Mouse (Mus musculus) stomach, embryonic 15.5 days (tissue): Measurements from ENCODE around the gene Bcl6. TPM values are rescaled to one million over a fixed set of nuclear protein-coding genes. Genes with fewer than 3 reads are reported as not detected.

Experiments
- ATAC-seq: fragments of 200-750 bp; cut with Nextera tagmentation; 2 replicates; pipeline ENCODE4 v1.8.0; 2017; ENCODE audit warnings: low read depth, moderate number of reproducible peaks, moderate TSS enrichment; ENCODE audit not compliant: insufficient read depth, low FRiP score
- H3K27ac ChIP-seq: fragments of 300-500 bp; sonication (generic); 2 replicates; pipeline ENCODE4 v1.5.1; 2015; ENCODE audit warnings: mild to moderate bottlenecking, inconsistent platforms
- H3K27me3 ChIP-seq: fragments of 300-500 bp; sonication (generic); replicated peaks from 2 replicates; pipeline ENCODE4 v1.6.1; 2015; ENCODE audit warnings: inconsistent platforms
- H3K36me3 ChIP-seq: fragments of 300-500 bp; sonication (generic); 2 replicates; pipeline ENCODE4 v1.6.1; 2015; ENCODE audit warnings: inconsistent platforms
- H3K4me1 ChIP-seq: fragments of 300-500 bp; sonication (generic); 2 replicates; pipeline ENCODE4 v1.6.1; 2015; ENCODE audit warnings: inconsistent platforms
- H3K4me2 ChIP-seq: fragments of 300-500 bp; sonication (generic); 2 replicates; pipeline ENCODE4 v1.6.1; 2015; ENCODE audit warnings: mild to moderate bottlenecking, inconsistent platforms
- H3K4me3 ChIP-seq: fragments of 300-500 bp; sonication (generic); replicated peaks from 2 replicates; pipeline ENCODE4 v1.5.1; 2015; ENCODE audit warnings: inconsistent platforms
- H3K9ac ChIP-seq: fragments of 300-500 bp; sonication (generic); 2 replicates; pipeline ENCODE4 v1.6.1; 2015; ENCODE audit warnings: inconsistent platforms
- H3K9me3 ChIP-seq: fragments of 300-500 bp; sonication (generic); 2 replicates; pipeline ENCODE4 v1.6.1; 2016; ENCODE audit warnings: inconsistent platforms
- WGBS: fragments of 180-500 bp; shearing (Covaris S2); methylation state at CpG from one replicate; pipeline ENCODE4 v1.1.7; 2015; 5-methylcytosine and 5-hydroxymethylcytosine counted together
- polyA plus RNA-seq: library from polyadenylated mRNA; unstranded; fragments of >200 nt; fragmentation: Nextera tagmentation; extraction: Ambion mirVana; gene quantifications from 2 replicates; pipeline ENCODE4 v1.2.1, GENCODE M21; 2015

Gene Bcl6
- polyA plus RNA-seq, 1 experiment from 2014 or later = 1.3 TPM

DNA sequence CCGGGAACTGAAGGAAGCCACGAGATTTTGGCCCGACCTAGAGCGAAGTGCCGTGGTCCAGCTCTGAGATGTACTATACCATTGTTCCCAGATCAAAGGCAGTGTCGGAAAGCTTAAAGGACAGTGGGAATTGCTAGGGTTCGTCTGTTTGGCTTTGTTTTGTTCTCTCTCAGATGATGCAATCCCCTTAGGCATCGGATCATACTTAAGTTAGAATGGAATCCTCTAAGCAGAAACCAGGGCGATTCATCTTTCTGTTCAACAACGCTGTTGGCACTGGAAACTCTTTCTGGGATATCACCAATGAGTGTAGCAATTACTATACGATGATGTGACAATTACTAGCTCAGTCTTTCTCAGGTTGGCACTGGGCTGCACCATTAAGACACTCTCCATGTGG is 56.4 kb downstream of the Bcl6 start, which contains the start of gene Rtp2:
Gene Rtp2 (minus strand): TSS at position 101 of the 400 bp plus-strand sequence.
- no peak for ATAC-seq
- no peak within 1 kb of the TSS for H3K27ac ChIP-seq
- no peak within 1 kb of the TSS for H3K4me2 ChIP-seq
- no peak within 1 kb of the TSS for H3K9ac ChIP-seq
- no peaks in the 10 kb centered on the region for H3K4me1 ChIP-seq
- H3K4me3 ChIP-seq = no peak within 1 kb of the TSS
- no peaks in the 10 kb centered on the region for H3K9me3 ChIP-seq
- H3K27me3 ChIP-seq = no peaks in the 10 kb centered on the region
- WGBS = 84% methylated on average over 11 of the region's 11 CpGs
- no peaks in the 10 kb centered on the region for H3K36me3 ChIP-seq

DNA sequence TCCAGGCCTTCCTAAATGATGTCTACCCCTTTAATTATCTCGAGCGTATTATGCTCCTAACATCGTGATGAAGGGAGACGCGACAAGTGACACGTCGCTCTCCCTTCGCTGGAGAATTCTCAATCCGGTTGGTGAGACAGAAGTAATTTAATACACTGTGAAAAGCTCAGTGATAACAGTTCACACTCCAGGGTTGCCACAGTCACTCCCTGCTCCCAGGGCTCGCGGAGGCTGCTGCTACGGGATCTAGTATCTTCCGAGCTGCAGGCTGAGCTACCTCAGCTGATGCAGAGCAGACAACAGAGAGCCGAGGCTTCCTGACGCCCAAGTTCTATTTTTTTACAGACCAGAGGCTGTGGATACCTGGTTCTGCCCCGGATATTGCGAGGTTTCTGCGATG is 57.4 kb downstream of the Bcl6 start:
- WGBS = 72% methylated on average over 18 of the region's 18 CpGs
- no peaks in the 10 kb centered on the region for H3K36me3 ChIP-seq
- ATAC-seq = no peak
- no peaks in the 10 kb centered on the region for H3K9me3 ChIP-seq
- no peaks in the 10 kb centered on the region for H3K27me3 ChIP-seq
- H3K9ac ChIP-seq = no peak overlapping the region
- H3K4me1 ChIP-seq = no peaks in the 10 kb centered on the region
- H3K27ac ChIP-seq = no peak overlapping the region
- no peak overlapping the region for H3K4me2 ChIP-seq
- no peak overlapping the region for H3K4me3 ChIP-seq

DNA sequence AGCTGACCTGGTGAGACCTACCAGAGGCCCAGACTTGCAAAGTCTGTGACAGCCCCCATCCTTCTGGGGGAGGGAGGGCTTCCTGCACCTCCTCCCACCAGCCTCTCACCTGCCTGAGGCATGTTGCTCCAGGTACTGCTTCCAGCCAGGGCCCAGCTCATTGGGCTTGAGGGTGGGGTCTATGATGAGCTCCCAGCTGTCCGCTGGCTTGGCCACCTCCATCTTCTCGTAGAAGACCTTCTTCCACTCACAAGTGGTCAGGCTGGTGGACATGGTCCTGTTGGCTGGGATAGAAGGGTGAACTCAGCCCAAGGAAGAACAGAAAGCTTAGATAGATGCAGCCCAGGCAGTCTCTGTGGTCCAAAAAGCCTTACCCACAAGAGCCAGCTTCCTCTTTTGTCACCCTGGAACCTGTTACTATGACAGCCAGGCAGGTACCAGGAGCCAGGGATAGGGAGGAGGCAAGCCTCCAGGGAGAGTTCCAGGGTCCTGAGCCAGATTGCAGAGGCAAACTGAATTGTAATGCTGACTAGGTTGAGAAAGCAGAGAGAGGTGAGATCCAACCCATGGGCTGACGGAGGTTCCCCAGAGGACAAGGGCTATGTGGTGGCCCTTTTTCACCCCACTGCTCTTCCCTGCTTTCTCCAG is 58.1 kb downstream of the Bcl6 start:
- H3K36me3 ChIP-seq = no peaks in the 10 kb centered on the region
- H3K4me3 ChIP-seq = no peak overlapping the region
- H3K9ac ChIP-seq = no peak overlapping the region
- H3K27me3 ChIP-seq = no peaks in the 10 kb centered on the region
- no peaks in the 10 kb centered on the region for H3K9me3 ChIP-seq
- 83% methylated on average over 3 of the region's 3 CpGs for WGBS
- H3K27ac ChIP-seq = no peak overlapping the region
- H3K4me1 ChIP-seq = no peaks in the 10 kb centered on the region
- no peak overlapping the region for H3K4me2 ChIP-seq
- no peak for ATAC-seq

DNA sequence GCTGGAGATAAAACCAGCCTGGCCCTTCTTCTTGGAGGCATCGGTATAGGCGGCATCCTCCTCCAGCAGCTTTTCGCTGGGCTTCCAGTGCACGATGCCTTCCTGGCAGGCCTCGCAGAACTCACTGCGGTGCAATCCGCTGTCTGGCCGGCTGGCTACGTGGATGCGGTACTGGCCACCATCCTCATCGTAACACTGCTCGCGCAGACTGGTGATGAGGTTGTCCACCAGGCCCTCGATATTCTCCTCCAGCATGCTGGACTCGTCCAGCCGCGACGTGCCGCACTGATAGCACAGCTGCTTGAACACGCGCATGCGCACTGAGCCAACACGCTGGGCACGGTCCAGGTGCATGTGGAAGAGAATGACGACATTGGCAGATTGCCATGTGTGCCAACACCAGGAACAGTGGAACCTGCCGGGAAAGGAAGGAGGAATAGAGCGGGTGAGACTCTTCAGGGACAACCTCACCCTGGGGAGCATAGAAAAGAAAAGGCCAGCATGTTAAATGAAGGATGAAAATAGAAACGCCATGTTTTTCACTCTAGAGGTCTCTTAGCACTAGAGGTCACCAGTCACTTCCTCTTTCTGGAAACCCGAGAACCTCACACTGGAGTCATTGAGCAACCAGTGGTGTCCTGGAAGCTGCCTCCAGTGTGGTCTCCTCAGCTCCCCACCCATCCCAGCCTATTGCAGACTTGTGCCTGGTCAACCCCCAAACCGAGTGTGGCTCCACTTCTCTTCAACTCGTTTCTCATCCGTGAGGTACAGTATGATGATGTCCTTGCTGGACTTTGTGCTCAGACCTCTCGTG is 61.1 kb downstream of the Bcl6 start:
- H3K27me3 ChIP-seq = no peaks in the 10 kb centered on the region
- no peaks in the 10 kb centered on the region for H3K36me3 ChIP-seq
- H3K4me1 ChIP-seq = no peaks in the 10 kb centered on the region
- ATAC-seq = no peak
- no peaks in the 10 kb centered on the region for H3K9me3 ChIP-seq
- WGBS = 89% methylated on average over 33 of the region's 33 CpGs
- no peak overlapping the region for H3K4me3 ChIP-seq
- no peak overlapping the region for H3K27ac ChIP-seq
- no peak overlapping the region for H3K9ac ChIP-seq
- H3K4me2 ChIP-seq = no peak overlapping the region

DNA sequence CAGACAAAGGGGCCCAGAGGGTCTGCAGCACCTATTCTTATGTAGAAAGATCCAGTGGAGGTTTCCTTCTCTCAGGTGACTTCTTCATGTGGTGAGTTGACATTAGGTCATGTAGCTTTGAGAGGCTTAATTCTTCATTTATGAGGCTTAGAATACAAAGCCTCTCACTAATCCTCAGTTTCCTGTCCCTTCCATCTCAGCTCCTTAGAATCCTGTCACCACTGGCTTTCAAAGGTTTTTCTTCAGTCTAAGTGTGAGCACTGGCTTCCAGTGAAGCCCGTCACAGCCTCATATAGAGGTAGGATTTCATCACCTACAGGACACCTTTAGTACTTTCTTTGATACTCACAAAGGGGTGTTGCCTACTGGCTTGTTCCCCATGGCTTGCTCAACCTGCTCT is 65.7 kb downstream of the Bcl6 start:
- Histone ChIP-seq H3K27ac (no peak overlapping the region), H3K27me3 (no peaks in the 10 kb centered on the region), H3K4me3 (no peak overlapping the region), H3K9me3 (no peaks in the 10 kb centered on the region), H3K4me2 (no peak overlapping the region), H3K9ac (no peak overlapping the region), H3K4me1 (no peaks in the 10 kb centered on the region), H3K36me3 (no peaks in the 10 kb centered on the region)
- WGBS = 98% methylated on average over 1 of the region's 1 CpGs
- no peak for ATAC-seq

DNA sequence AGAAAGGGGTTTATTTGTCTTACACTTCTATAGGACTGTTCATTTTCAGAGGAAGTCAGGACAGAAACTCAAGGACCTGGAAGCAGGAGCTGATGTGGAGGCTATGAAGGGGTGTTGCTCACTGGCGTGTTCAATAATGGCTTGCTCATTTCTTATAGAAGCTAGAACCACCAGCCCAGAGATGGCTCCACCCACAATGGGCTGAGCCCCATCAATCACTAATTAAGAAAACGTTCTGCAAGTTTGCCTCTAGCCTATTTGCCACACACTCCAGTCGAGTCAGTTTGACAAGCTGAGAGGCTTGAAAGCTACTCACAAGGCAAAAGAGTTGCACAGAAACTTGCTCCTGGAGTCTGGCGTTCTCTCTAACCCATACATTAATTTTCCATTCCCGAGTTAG is 67.0 kb downstream of the Bcl6 start:
- Histone ChIP-seq H3K4me2 (no peak overlapping the region), H3K9ac (no peak overlapping the region), H3K4me3 (no peak overlapping the region), H3K9me3 (no peaks in the 10 kb centered on the region), H3K4me1 (no peaks in the 10 kb centered on the region), H3K27me3 (no peaks in the 10 kb centered on the region), H3K27ac (no peak overlapping the region), H3K36me3 (no peaks in the 10 kb centered on the region)
- no peak for ATAC-seq
- 64% methylated on average over 5 of the region's 5 CpGs for WGBS

DNA sequence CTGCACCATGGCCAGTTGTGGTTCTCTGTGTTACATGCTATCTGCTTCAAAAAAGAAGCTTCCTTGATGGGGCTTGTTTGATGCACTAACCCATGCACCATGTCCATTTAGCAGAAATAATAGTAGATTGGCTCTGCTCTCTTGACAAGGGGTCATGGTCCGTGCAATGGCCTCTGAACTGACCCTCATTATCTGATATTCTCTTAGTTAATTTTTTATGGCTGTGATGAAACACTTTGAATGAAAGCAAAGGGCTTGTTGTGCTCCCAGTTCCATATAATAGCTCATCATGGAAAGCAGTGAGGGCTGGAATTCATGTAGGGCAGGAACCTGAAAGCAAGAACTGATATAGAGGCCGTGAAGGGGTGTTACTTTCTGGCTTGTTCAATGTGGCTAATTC is 69.2 kb downstream of the Bcl6 start:
- Histone ChIP-seq H3K36me3 (no peaks in the 10 kb centered on the region), H3K27ac (no peak overlapping the region), H3K4me1 (no peaks in the 10 kb centered on the region), H3K4me2 (no peak overlapping the region), H3K4me3 (no peak overlapping the region), H3K9me3 (no peaks in the 10 kb centered on the region), H3K27me3 (no peaks in the 10 kb centered on the region), H3K9ac (no peak overlapping the region)
- ATAC-seq = no peak
- 73% methylated on average over 2 of the region's 2 CpGs for WGBS

Other genes starting within 250 kb of the Bcl6 start
- gene Sst, start 97.9 kb downstream of the Bcl6 start, polyA plus RNA-seq = 15.7 and 16.3 TPM in 2 replicates
- gene Rtp2, start 56.5 kb downstream of the Bcl6 start, polyA plus RNA-seq = not detected in 2 replicates
- not detected in 2 replicates for gene Gm37419, start 370 bp downstream of the Bcl6 start, polyA plus RNA-seq